ENCODE assay signal across 8 mouse cellular contexts in genomic region chr11:3289302-3289802, GRCm38 (mm10). TPM values are rescaled to one million over a fixed set of nuclear protein-coding genes. Genes with fewer than 3 reads are reported as not detected.
DNase-seq lines count a peak whose midpoint lies in the region; ATAC-seq and TF ChIP-seq lines count a peak whose summit lies in the region.

No protein-coding gene starts in this region.

- H3K9ac ChIP-seq in heart, embryonic 15.5 days: peak overlapping the region; percentile 99
- peak overlapping the region; percentile 89 for H3K9ac ChIP-seq in liver, embryonic 16.5 days (ENCODE audit: low read depth, low read length)
- H3K9ac ChIP-seq in neural tube, embryonic 12.5 days: peak overlapping the region; percentile 94

- peaks cover 13% of the 10 kb centered on the region for H3K36me3 ChIP-seq in heart, embryonic 15.5 days
- H3K36me3 ChIP-seq in liver, embryonic 16.5 days (ENCODE audit: control insufficient read depth, insufficient read depth): peaks cover 8% of the 10 kb centered on the region
- H3K36me3 ChIP-seq in neural tube, embryonic 12.5 days: peaks cover 11% of the 10 kb centered on the region
- H3K36me3 ChIP-seq in testis, adult 2 months (ENCODE audit: control insufficient read depth, insufficient read depth, low read length): no peaks in the 10 kb centered on the region

- H3K4me2 ChIP-seq in heart, embryonic 15.5 days: peak overlapping the region; percentile 85
- peak overlapping the region; percentile 98 for H3K4me2 ChIP-seq in liver, embryonic 16.5 days (ENCODE audit: low read depth, low read length)
- peak overlapping the region; percentile 93 for H3K4me2 ChIP-seq in neural tube, embryonic 12.5 days (replicated peaks)

- TF ChIP-seq CTCF in embryonic fibroblast, embryonic 13.5 days (IDR thresholded peaks at IDR 0.05; ENCODE audit: borderline replicate concordance, insufficient read depth, low read length): no peak
- no peak for TF ChIP-seq CTCF in testis, adult 2 months (IDR thresholded peaks at IDR 0.05; ENCODE audit: control insufficient read depth, insufficient read depth, insufficient replicate concordance, low read depth, low read length)

- WGBS in heart, embryonic 15.5 days: 0% methylated on average over 38 of the region's 40 CpGs
- WGBS in liver, embryonic 16.5 days (ENCODE audit: insufficient replicate concordance): under 1% methylated on average over 35 of the region's 40 CpGs
- under 1% methylated on average over 28 of the region's 40 CpGs for WGBS in neural tube, embryonic 12.5 days

- peak; percentile 92 for DNase-seq in A20 (ENCODE audit: low read depth, low spot score)
- DNase-seq in adrenal gland, postnatal 10 days: peak; percentile 86
- DNase-seq in kidney, postnatal 10 days: peak; percentile 92

- H3K27me3 ChIP-seq in heart, embryonic 15.5 days: no peaks in the 10 kb centered on the region
- no peaks in the 10 kb centered on the region for H3K27me3 ChIP-seq in liver, embryonic 16.5 days (ENCODE audit: control insufficient read depth, insufficient read depth, low read depth, low read length)
- no peaks in the 10 kb centered on the region for H3K27me3 ChIP-seq in neural tube, embryonic 12.5 days (replicated peaks)
- H3K27me3 ChIP-seq in testis, adult 2 months (ENCODE audit: control insufficient read depth, insufficient read depth, low read length): no peaks in the 10 kb centered on the region

- TF ChIP-seq POLR2A in embryonic fibroblast, embryonic 13.5 days (IDR thresholded peaks at IDR 0.05; ENCODE audit: low read depth, low read length): no peak
- TF ChIP-seq POLR2A in testis, adult 2 months (IDR thresholded peaks at IDR 0.05; ENCODE audit: control insufficient read depth, low read depth, low read length): no peak

- peak overlapping the region; percentile 96 for H3K27ac ChIP-seq in embryonic fibroblast, embryonic 13.5 days (ENCODE audit: insufficient read depth, low read length)
- H3K27ac ChIP-seq in heart, embryonic 15.5 days: peak overlapping the region; percentile 99
- H3K27ac ChIP-seq in liver, embryonic 16.5 days (ENCODE audit: low read length): peak overlapping the region; percentile 92
- peak overlapping the region; percentile 99 for H3K27ac ChIP-seq in neural tube, embryonic 12.5 days
- H3K27ac ChIP-seq in testis, adult 2 months (ENCODE audit: control insufficient read depth, insufficient read depth, low read depth, low read length): peak overlapping the region; percentile 88

- no peaks in the 10 kb centered on the region for H3K9me3 ChIP-seq in heart, embryonic 15.5 days (replicated peaks)
- H3K9me3 ChIP-seq in liver, embryonic 16.5 days (replicated peaks; ENCODE audit: control insufficient read depth, low read length): no peaks in the 10 kb centered on the region
- H3K9me3 ChIP-seq in neural tube, embryonic 12.5 days: no peaks in the 10 kb centered on the region

- peak overlapping the region; percentile 91 for H3K4me3 ChIP-seq in embryonic fibroblast, embryonic 13.5 days (ENCODE audit: insufficient read depth, low read length)
- peak overlapping the region; percentile 77 for H3K4me3 ChIP-seq in heart, embryonic 15.5 days
- peak overlapping the region; percentile 84 for H3K4me3 ChIP-seq in liver, embryonic 16.5 days (ENCODE audit: low read depth, low read length)
- peak overlapping the region; percentile 88 for H3K4me3 ChIP-seq in neural tube, embryonic 12.5 days
- peak overlapping the region; percentile 87 for H3K4me3 ChIP-seq in testis, adult 2 months (ENCODE audit: control insufficient read depth, low read depth, low read length)

- peak; percentile 84 for ATAC-seq in heart, embryonic 15.5 days (replicated peaks; ENCODE audit: insufficient number of reproducible peaks, insufficient read depth, low FRiP score, low read depth)
- ATAC-seq in liver, embryonic 16.5 days (ENCODE audit: low read depth): peak; percentile 69
- ATAC-seq in neural tube, embryonic 12.5 days (ENCODE audit: low FRiP score, low read depth): peak; percentile 79

- no peaks in the 10 kb centered on the region; the same call in 1 of the 2 replicates for H3K4me1 ChIP-seq in embryonic fibroblast, embryonic 13.5 days (ENCODE audit: control insufficient read depth, insufficient read depth, low read length)
- H3K4me1 ChIP-seq in heart, embryonic 15.5 days (replicated peaks): peaks cover 42% of the 10 kb centered on the region
- H3K4me1 ChIP-seq in liver, embryonic 16.5 days (ENCODE audit: control insufficient read depth, low read depth, low read length): peaks cover 43% of the 10 kb centered on the region
- H3K4me1 ChIP-seq in neural tube, embryonic 12.5 days: peaks cover 25% of the 10 kb centered on the region
- H3K4me1 ChIP-seq in testis, adult 2 months (ENCODE audit: control insufficient read depth, insufficient read depth, low read length): peaks cover 18% of the 10 kb centered on the region

RNA-seq across cellular contexts. Expression of gene Patz1, which starts 0.7 kb away (rescaled TPM):
- 10 to 100 TPM; 31.2 to 38.5 TPM for total RNA-seq in adrenal gland, postnatal 10 days (2021)
- polyA plus RNA-seq in embryonic fibroblast, embryonic 13.5 days (2011; ENCODE audit: insufficient read length, low read depth, missing spikeins): 23.4 and 26.5 TPM in 2 replicates
- 20.0 and 32.0 TPM in 2 replicates for polyA plus RNA-seq in heart, embryonic 15.5 days (2015; fragmentation: Nextera tagmentation; extraction: Ambion mirVana)
- 8.7 and 9.2 TPM in 2 replicates for polyA plus RNA-seq in liver, embryonic 16.5 days (2015; fragmentation: Nextera tagmentation; extraction: Ambion mirVana)
- 115 and 117 TPM in 2 replicates for polyA plus RNA-seq in neural tube, embryonic 12.5 days (2016; fragmentation: Nextera tagmentation; extraction: Ambion mirVana)
- polyA plus RNA-seq in testis, adult 2 months (2012; rRNA removed): 4.9 and 5.8 TPM in 2 replicates

RNA-seq across cellular contexts. Expression of gene Drg1, which starts 23.1 kb away (rescaled TPM):
- 10 to 100 TPM; 84.3 to 91.6 TPM for total RNA-seq in adrenal gland, postnatal 10 days (2021)
- 102 and 112 TPM in 2 replicates for polyA plus RNA-seq in embryonic fibroblast, embryonic 13.5 days (2011; ENCODE audit: insufficient read length, low read depth, missing spikeins)
- 142 and 159 TPM in 2 replicates for polyA plus RNA-seq in heart, embryonic 15.5 days (2015; fragmentation: Nextera tagmentation; extraction: Ambion mirVana)
- polyA plus RNA-seq in liver, embryonic 16.5 days (2015; fragmentation: Nextera tagmentation; extraction: Ambion mirVana): 91.6 and 103 TPM in 2 replicates
- polyA plus RNA-seq in neural tube, embryonic 12.5 days (2016; fragmentation: Nextera tagmentation; extraction: Ambion mirVana): 261 and 274 TPM in 2 replicates
- polyA plus RNA-seq in testis, adult 2 months (2012; rRNA removed): 64.4 and 74.6 TPM in 2 replicates

RNA-seq across cellular contexts. Expression of gene Pik3ip1, which starts 40.8 kb away (rescaled TPM):
- total RNA-seq in adrenal gland, postnatal 10 days (2021): 10 to 100 TPM; 13.3 to 17.8 TPM
- 21.1 and 22.8 TPM in 2 replicates for polyA plus RNA-seq in embryonic fibroblast, embryonic 13.5 days (2011; ENCODE audit: insufficient read length, low read depth, missing spikeins)
- 35.1 and 36.1 TPM in 2 replicates for polyA plus RNA-seq in heart, embryonic 15.5 days (2015; fragmentation: Nextera tagmentation; extraction: Ambion mirVana)
- 1.4 and 1.9 TPM in 2 replicates for polyA plus RNA-seq in liver, embryonic 16.5 days (2015; fragmentation: Nextera tagmentation; extraction: Ambion mirVana)
- polyA plus RNA-seq in neural tube, embryonic 12.5 days (2016; fragmentation: Nextera tagmentation; extraction: Ambion mirVana): 21.2 and 22.6 TPM in 2 replicates
- 146 and 160 TPM in 2 replicates for polyA plus RNA-seq in testis, adult 2 months (2012; rRNA removed)

Comparison
In these comparisons a context has a peak if more than half of its experiments do, and no peak if none do; other contexts are left out.
1. Peak in every context shown above with its lines: DNase-seq, ATAC-seq, H3K4me3 ChIP-seq and H3K27ac ChIP-seq.